Mouse (Mus musculus): ENCODE results near the gene Atg10. TPM values are rescaled to one million over a fixed set of nuclear protein-coding genes. Genes with fewer than 3 reads are reported as not detected.

The Atg10 gene
- total and polyA plus RNA-seq, 2 experiments from 2014 or later, result 6.7 to 41.8 TPM

DNA sequence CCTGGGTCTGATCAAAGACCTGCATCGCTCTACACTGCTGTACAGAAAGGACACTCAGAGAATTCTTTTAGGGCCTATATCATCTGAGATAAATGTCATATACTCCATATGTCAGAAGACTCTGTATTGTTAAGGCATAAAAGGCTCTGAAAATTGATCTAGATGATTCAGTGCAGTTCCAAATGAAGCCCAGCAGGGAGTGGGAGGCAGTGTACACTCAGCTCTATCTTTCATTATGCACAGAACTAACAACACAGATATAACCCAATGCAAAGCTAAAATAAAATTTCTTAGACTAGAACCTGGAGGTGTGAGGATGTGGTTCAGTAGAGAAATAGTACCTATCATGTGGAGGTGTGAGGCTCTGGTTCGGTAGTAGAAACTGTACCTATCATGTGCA, 151.4 kb downstream of the Atg10 start:
- ATAC-seq (ENCODE audit: insufficient read depth, low read depth) (no peak), DNase-seq (ENCODE audit: low spot score) (no peak)
- WGBS, result 90% methylated on average over 2 of the region's 2 CpGs
- no peaks in the 10 kb centered on the region for H3K9me3 ChIP-seq (replicated peaks; ENCODE audit: control insufficient read depth, low read length)
- H3K4me3 ChIP-seq (ENCODE audit: low read depth, low read length), result no peak overlapping the region
- H3K4me1 ChIP-seq (ENCODE audit: control insufficient read depth, insufficient read depth), result no peaks in the 10 kb centered on the region
- TF ChIP-seq CTCF (IDR thresholded peaks at IDR 0.05; ENCODE audit: low read depth) (no peak), EP300 (IDR thresholded peaks at IDR 0.05; ENCODE audit: low read depth) (no peak)
- H3K9ac ChIP-seq (replicated peaks; ENCODE audit: low read depth, low read length), result no peak overlapping the region
- H3K27me3 ChIP-seq (ENCODE audit: control insufficient read depth, insufficient read depth, low read length), result no peaks in the 10 kb centered on the region
- no peaks in the 10 kb centered on the region for H3K36me3 ChIP-seq (replicated peaks; ENCODE audit: control insufficient read depth, insufficient read depth, low read length)
- H3K4me2 ChIP-seq (ENCODE audit: low read depth, low read length), result no peak overlapping the region
- H3K27ac ChIP-seq (ENCODE audit: low read depth), result no peak overlapping the region

DNA sequence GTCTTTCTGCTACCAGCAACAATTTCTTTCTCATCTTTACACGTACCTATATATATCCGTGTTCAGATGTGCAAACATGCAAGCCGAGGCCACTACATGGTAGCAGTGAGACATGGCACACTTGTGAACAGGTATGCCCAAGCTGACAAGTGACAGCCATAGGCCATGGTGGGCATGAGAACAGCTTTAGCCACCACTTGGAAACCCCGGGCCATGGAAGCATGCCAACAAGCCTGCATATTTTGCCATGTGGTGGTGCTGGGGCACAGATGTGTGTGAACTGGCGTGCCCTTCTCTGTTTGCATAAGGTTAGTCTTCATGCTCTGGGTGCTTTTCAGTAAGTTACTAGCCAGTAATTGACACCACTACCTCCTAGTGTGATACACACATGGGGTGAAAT, 162.9 kb downstream of the Atg10 start:
- no peaks in the 10 kb centered on the region for H3K36me3 ChIP-seq (replicated peaks; ENCODE audit: control insufficient read depth, insufficient read depth, low read length)
- H3K9ac ChIP-seq (replicated peaks; ENCODE audit: low read depth, low read length), result no peak overlapping the region
- no peak overlapping the region for H3K4me2 ChIP-seq (ENCODE audit: low read depth, low read length)
- 87% methylated on average over 5 of the region's 5 CpGs for WGBS
- no peak overlapping the region for H3K4me3 ChIP-seq (ENCODE audit: low read depth, low read length)
- TF ChIP-seq EP300 (IDR thresholded peaks at IDR 0.05; ENCODE audit: low read depth), result no peak
- TF ChIP-seq CTCF (IDR thresholded peaks at IDR 0.05; ENCODE audit: low read depth), result no peak
- no peak for ATAC-seq (ENCODE audit: insufficient read depth, low read depth)
- H3K27me3 ChIP-seq (ENCODE audit: control insufficient read depth, insufficient read depth, low read length), result no peaks in the 10 kb centered on the region
- H3K4me1 ChIP-seq (ENCODE audit: control insufficient read depth, insufficient read depth), result no peaks in the 10 kb centered on the region
- H3K9me3 ChIP-seq (replicated peaks; ENCODE audit: control insufficient read depth, low read length), result no peaks in the 10 kb centered on the region
- no peak overlapping the region for H3K27ac ChIP-seq (ENCODE audit: low read depth)
- no peak for DNase-seq (ENCODE audit: low spot score)

DNA sequence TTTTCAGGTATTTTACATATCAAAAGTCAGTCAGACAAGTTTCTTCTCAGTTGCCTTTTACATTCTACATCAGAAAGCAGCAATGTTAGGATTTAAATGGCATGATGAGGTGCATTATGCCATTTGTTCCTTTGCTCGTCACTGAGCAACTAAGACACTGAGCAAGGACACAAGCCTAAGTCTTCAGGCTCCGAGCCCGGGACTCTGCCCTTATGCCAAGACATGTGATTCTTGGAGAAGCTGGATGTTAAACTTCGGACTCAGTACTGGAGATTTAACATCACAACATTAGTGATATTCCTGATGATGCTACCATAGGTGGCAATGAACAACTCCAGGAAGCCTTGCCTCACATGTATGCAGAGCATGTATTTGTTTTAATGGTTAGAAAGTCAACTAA, 175.6 kb downstream of the Atg10 start:
- Histone ChIP-seq H3K27me3 (ENCODE audit: control insufficient read depth, insufficient read depth, low read length) (no peaks in the 10 kb centered on the region), H3K9me3 (replicated peaks; ENCODE audit: control insufficient read depth, low read length) (0 out of 2 replicates have a peak, but pooled peaks cover 9% of the 10 kb centered on the region), H3K4me1 (ENCODE audit: control insufficient read depth, insufficient read depth) (no peaks in the 10 kb centered on the region), H3K9ac (replicated peaks; ENCODE audit: low read depth, low read length) (no peak overlapping the region), H3K4me2 (ENCODE audit: low read depth, low read length) (no peak overlapping the region), H3K4me3 (ENCODE audit: low read depth, low read length) (no peak overlapping the region), H3K27ac (ENCODE audit: low read depth) (no peak overlapping the region), H3K36me3 (replicated peaks; ENCODE audit: control insufficient read depth, insufficient read depth, low read length) (no peaks in the 10 kb centered on the region)
- WGBS, result 91% methylated on average over 4 of the region's 4 CpGs
- no peak for ATAC-seq (ENCODE audit: insufficient read depth, low read depth)
- TF ChIP-seq EP300 (IDR thresholded peaks at IDR 0.05; ENCODE audit: low read depth), result no peak
- TF ChIP-seq CTCF (IDR thresholded peaks at IDR 0.05; ENCODE audit: low read depth), result no peak
- no peak for DNase-seq (ENCODE audit: low spot score)

DNA sequence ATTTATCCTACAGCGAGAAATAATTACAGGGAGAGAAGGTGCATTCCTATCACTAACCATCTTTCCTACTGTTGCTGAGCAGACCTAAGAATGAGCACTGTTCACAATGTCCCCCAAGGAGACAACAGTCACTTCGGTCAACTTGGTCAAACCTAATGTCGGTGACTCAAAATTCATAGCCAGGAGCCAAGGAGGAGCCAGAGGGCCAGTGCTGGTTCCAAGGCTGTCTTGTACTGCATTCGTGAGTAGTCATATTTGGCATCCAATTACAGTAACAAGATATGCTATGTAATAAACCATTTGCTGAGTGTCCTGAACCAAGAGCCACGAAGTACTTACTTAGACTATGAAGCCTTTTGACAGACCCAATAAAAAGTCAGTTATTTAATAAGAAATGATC, 176.9 kb downstream of the Atg10 start:
- Histone ChIP-seq H3K9me3 (replicated peaks; ENCODE audit: control insufficient read depth, low read length) (0 out of 2 replicates have a peak, but pooled peaks cover 5% of the 10 kb centered on the region), H3K4me1 (ENCODE audit: control insufficient read depth, insufficient read depth) (no peaks in the 10 kb centered on the region), H3K27me3 (ENCODE audit: control insufficient read depth, insufficient read depth, low read length) (no peaks in the 10 kb centered on the region), H3K36me3 (replicated peaks; ENCODE audit: control insufficient read depth, insufficient read depth, low read length) (no peaks in the 10 kb centered on the region), H3K9ac (replicated peaks; ENCODE audit: low read depth, low read length) (no peak overlapping the region), H3K4me2 (ENCODE audit: low read depth, low read length) (no peak overlapping the region), H3K4me3 (ENCODE audit: low read depth, low read length) (no peak overlapping the region), H3K27ac (ENCODE audit: low read depth) (no peak overlapping the region)
- DNase-seq (ENCODE audit: low spot score), result no peak
- TF ChIP-seq CTCF (IDR thresholded peaks at IDR 0.05; ENCODE audit: low read depth) (no peak), EP300 (IDR thresholded peaks at IDR 0.05; ENCODE audit: low read depth) (no peak)
- ATAC-seq (ENCODE audit: insufficient read depth, low read depth), result no peak
- WGBS, result 83% methylated on average over 5 of the region's 5 CpGs

DNA sequence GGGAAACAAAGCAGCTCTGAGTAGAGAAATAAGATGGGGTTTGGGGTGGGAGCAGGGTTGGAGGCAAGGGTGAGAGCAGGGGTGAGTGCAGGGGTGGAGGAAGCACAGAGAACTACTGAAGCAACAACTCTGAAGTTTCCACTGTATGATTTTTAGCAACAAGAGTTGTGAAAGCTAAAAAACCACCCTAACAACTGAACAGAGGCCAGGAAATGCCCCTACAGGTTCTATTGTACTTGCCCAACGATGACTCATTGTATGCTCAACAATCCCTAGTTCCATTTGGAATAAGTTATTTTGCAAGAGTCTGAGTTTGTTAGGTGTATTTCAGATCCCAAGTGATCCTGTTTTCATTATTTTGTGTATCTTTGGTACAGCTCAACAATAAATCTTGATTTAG, 182.5 kb downstream of the Atg10 start:
- Histone ChIP-seq H3K4me3 (ENCODE audit: low read depth, low read length) (no peak overlapping the region), H3K27ac (ENCODE audit: low read depth) (no peak overlapping the region), H3K9me3 (replicated peaks; ENCODE audit: control insufficient read depth, low read length) (no peaks in the 10 kb centered on the region), H3K36me3 (replicated peaks; ENCODE audit: control insufficient read depth, insufficient read depth, low read length) (no peaks in the 10 kb centered on the region), H3K27me3 (ENCODE audit: control insufficient read depth, insufficient read depth, low read length) (no peaks in the 10 kb centered on the region), H3K4me1 (ENCODE audit: control insufficient read depth, insufficient read depth) (no peaks in the 10 kb centered on the region), H3K9ac (replicated peaks; ENCODE audit: low read depth, low read length) (no peak overlapping the region), H3K4me2 (ENCODE audit: low read depth, low read length) (no peak overlapping the region)
- ATAC-seq (ENCODE audit: insufficient read depth, low read depth) (no peak), DNase-seq (ENCODE audit: low spot score) (no peak)
- TF ChIP-seq CTCF (IDR thresholded peaks at IDR 0.05; ENCODE audit: low read depth) (no peak), EP300 (IDR thresholded peaks at IDR 0.05; ENCODE audit: low read depth) (no peak)
- WGBS, result 69% methylated on average over 1 of the region's 1 CpGs

DNA sequence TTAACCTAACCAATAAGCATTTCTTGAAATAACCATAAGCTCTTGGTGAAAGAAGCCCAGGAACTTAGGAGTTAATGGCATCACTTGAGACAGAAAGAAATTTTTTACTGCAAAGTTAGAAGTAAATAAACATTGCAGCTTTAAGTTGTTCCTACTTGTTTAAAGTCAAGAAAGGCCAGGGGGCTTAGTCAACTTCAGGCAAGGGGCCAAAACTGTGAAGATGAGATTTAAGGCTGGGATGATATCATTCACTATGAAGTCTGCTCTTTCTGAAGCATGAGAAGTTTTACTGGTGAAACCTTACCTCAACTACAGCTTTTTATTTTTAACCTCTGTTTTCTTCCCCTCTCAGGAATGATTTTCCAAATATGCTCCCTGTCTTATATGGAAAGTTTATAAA, 183.3 kb downstream of the Atg10 start:
- H3K4me3 ChIP-seq (ENCODE audit: low read depth, low read length), result no peak overlapping the region
- no peaks in the 10 kb centered on the region for H3K4me1 ChIP-seq (ENCODE audit: control insufficient read depth, insufficient read depth)
- no peaks in the 10 kb centered on the region for H3K36me3 ChIP-seq (replicated peaks; ENCODE audit: control insufficient read depth, insufficient read depth, low read length)
- H3K9me3 ChIP-seq (replicated peaks; ENCODE audit: control insufficient read depth, low read length), result no peaks in the 10 kb centered on the region
- DNase-seq (ENCODE audit: low spot score), result no peak
- no peaks in the 10 kb centered on the region for H3K27me3 ChIP-seq (ENCODE audit: control insufficient read depth, insufficient read depth, low read length)
- H3K27ac ChIP-seq (ENCODE audit: low read depth), result no peak overlapping the region
- ATAC-seq (ENCODE audit: insufficient read depth, low read depth), result no peak
- H3K4me2 ChIP-seq (ENCODE audit: low read depth, low read length), result no peak overlapping the region
- H3K9ac ChIP-seq (replicated peaks; ENCODE audit: low read depth, low read length), result no peak overlapping the region
- TF ChIP-seq CTCF (IDR thresholded peaks at IDR 0.05; ENCODE audit: low read depth), result no peak
- no peak for TF ChIP-seq EP300 (IDR thresholded peaks at IDR 0.05; ENCODE audit: low read depth)

All from heart, postnatal 0 days (tissue).